In the genomic region with DNA sequence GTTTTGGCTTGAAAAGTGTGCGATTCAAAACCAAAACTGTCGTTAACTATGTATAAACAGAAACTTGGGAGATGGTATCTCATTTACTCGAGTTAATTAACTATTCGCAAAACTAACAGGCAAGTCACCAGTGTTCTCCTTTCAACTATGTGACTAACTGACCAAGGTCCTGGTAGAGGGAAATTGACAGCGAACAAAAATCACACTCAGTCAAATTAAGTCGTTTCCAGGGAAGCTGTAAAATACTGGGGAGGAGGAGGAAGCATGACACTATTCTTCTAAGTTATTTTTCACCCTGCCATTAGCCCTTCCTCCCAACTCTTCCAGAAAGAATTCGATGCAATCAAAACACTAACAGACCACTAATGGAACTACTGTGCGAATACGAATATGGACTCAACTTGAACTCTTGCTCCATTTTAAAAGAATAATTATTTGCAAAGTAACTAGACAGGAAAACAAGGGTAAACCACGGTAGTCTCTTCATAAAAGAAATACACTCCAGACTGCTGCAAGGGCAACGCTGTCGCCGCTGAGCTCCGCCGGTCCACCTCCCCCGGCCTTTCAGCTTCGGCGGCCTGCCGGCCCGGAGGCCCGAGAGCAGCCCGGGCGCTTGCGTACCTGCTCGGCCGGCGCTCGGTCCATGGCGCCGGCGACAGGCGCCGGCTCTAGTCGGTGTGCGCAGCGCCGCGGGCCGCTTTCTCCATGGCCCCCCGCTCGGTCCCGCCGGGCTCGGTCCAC, we compare ENCODE assay signal across 8 mouse cellular contexts. TPM values are rescaled to one million over a fixed set of nuclear protein-coding genes. Genes with fewer than 3 reads are reported as not detected.
DNase-seq lines count a peak whose midpoint lies in the region; ATAC-seq and TF ChIP-seq lines count a peak whose summit lies in the region.

No protein-coding gene starts in this region.

- 2% methylated on average over 44 of the region's 44 CpGs for WGBS in kidney, embryonic 15.5 days
- WGBS in bone marrow, adult 2 months = 1% methylated on average over 44 of the region's 44 CpGs
- 4% methylated on average over 44 of the region's 44 CpGs for WGBS in hindbrain, embryonic 13.5 days
- 4% methylated on average over 44 of the region's 44 CpGs for WGBS in midbrain, embryonic 15.5 days

- peak; percentile 5; the same call in 1 of the 2 replicates for ATAC-seq in kidney, embryonic 15.5 days (replicated peaks; ENCODE audit: low FRiP score)
- peak; percentile 33 for ATAC-seq in hindbrain, embryonic 13.5 days (ENCODE audit: low FRiP score)
- ATAC-seq in midbrain, embryonic 15.5 days (replicated peaks) = peak; percentile 22; the same call in 1 of the 2 replicates

- no peak for TF ChIP-seq CTCF in bone marrow, adult 2 months (IDR thresholded peaks at IDR 0.05; ENCODE audit: control insufficient read depth, insufficient read depth, low read length)

- DNase-seq in kidney, adult 8-10 months = no peak
- no peak for DNase-seq in right cerebral cortex, postnatal 25 days
- no peak for DNase-seq in cerebellum, postnatal 10 days
- DNase-seq in adrenal gland, postnatal 25 days = no peak

- H3K9me3 ChIP-seq in kidney, embryonic 15.5 days (replicated peaks) = no peaks in the 10 kb centered on the region
- no peaks in the 10 kb centered on the region for H3K9me3 ChIP-seq in hindbrain, embryonic 13.5 days
- H3K9me3 ChIP-seq in midbrain, embryonic 15.5 days = no peaks in the 10 kb centered on the region

- 0 out of 2 replicates have a peak, but pooled peaks cover 6% of the 10 kb centered on the region for H3K36me3 ChIP-seq in kidney, embryonic 15.5 days
- H3K36me3 ChIP-seq in hindbrain, embryonic 13.5 days = no peaks in the 10 kb centered on the region
- no peaks in the 10 kb centered on the region for H3K36me3 ChIP-seq in midbrain, embryonic 15.5 days (replicated peaks)

- H3K4me3 ChIP-seq in kidney, embryonic 15.5 days (replicated peaks) = peak overlapping the region; percentile 97
- peak overlapping the region; percentile 75 for H3K4me3 ChIP-seq in bone marrow, adult 2 months (replicated peaks; ENCODE audit: control insufficient read depth, low read depth, low read length)
- H3K4me3 ChIP-seq in hindbrain, embryonic 13.5 days = peak overlapping the region; percentile 79
- peak overlapping the region; percentile 63 for H3K4me3 ChIP-seq in midbrain, embryonic 15.5 days

- H3K27me3 ChIP-seq in kidney, embryonic 15.5 days = no peaks in the 10 kb centered on the region
- 0 out of 2 replicates have a peak, but pooled peaks cover 4% of the 10 kb centered on the region for H3K27me3 ChIP-seq in hindbrain, embryonic 13.5 days
- no peaks in the 10 kb centered on the region for H3K27me3 ChIP-seq in midbrain, embryonic 15.5 days (replicated peaks)

- TF ChIP-seq POLR2A in bone marrow, adult 2 months (IDR thresholded peaks at IDR 0.05; ENCODE audit: borderline replicate concordance, control insufficient read depth, low read depth, low read length) = no peak

- peak overlapping the region; percentile 63 for H3K4me2 ChIP-seq in kidney, embryonic 15.5 days
- H3K4me2 ChIP-seq in hindbrain, embryonic 13.5 days = peak overlapping the region; percentile 67
- peak overlapping the region; percentile 68 for H3K4me2 ChIP-seq in midbrain, embryonic 15.5 days

- peak overlapping the region; percentile 93 for H3K27ac ChIP-seq in kidney, embryonic 15.5 days
- H3K27ac ChIP-seq in bone marrow, adult 2 months (ENCODE audit: control insufficient read depth, insufficient read depth, low read depth, low read length, poor library complexity) = peak overlapping the region; percentile 73; the same call in 1 of the 2 replicates
- peak overlapping the region; percentile 88 for H3K27ac ChIP-seq in hindbrain, embryonic 13.5 days
- H3K27ac ChIP-seq in midbrain, embryonic 15.5 days = peak overlapping the region; percentile 77

- H3K4me1 ChIP-seq in kidney, embryonic 15.5 days = peaks cover 39% of the 10 kb centered on the region
- no peaks in the 10 kb centered on the region for H3K4me1 ChIP-seq in bone marrow, adult 2 months (ENCODE audit: control insufficient read depth, insufficient read depth, low read length)
- peaks cover 37% of the 10 kb centered on the region for H3K4me1 ChIP-seq in hindbrain, embryonic 13.5 days (replicated peaks)
- H3K4me1 ChIP-seq in midbrain, embryonic 15.5 days = peaks cover 25% of the 10 kb centered on the region

- peak overlapping the region; percentile 89 for H3K9ac ChIP-seq in kidney, embryonic 15.5 days
- peak overlapping the region; percentile 91 for H3K9ac ChIP-seq in hindbrain, embryonic 13.5 days
- peak overlapping the region; percentile 70 for H3K9ac ChIP-seq in midbrain, embryonic 15.5 days

RNA-seq across cellular contexts. Expression of a gene that starts 0.5 kb away (rescaled TPM):
- 19.0 and 19.6 TPM in 2 replicates for polyA plus RNA-seq in kidney, embryonic 15.5 days (2015; fragmentation: Nextera tagmentation; extraction: Ambion mirVana)
- 14.1 and 14.3 TPM in 2 replicates for polyA plus RNA-seq in bone marrow, adult 2 months (2011; ENCODE audit: insufficient read depth, insufficient read length, low replicate concordance, missing spikeins)
- 28.8 and 29.3 TPM in 2 replicates for polyA plus RNA-seq in hindbrain, embryonic 13.5 days (2015; fragmentation: Nextera tagmentation; extraction: Ambion mirVana)
- 30.5 and 32.7 TPM in 2 replicates for polyA plus RNA-seq in midbrain, embryonic 15.5 days (2015; fragmentation: Nextera tagmentation; extraction: Ambion mirVana)
- total RNA-seq in adrenal gland, postnatal 25 days (2021) = 62.2 and 73.1 TPM in 2 replicates

RNA-seq across cellular contexts. Expression of a gene that starts 58.2 kb away (rescaled TPM):
- 1.2 and 1.3 TPM in 2 replicates for polyA plus RNA-seq in kidney, embryonic 15.5 days (2015; fragmentation: Nextera tagmentation; extraction: Ambion mirVana)
- 0.34 TPM in 1 of 2 replicates, not detected in the other for polyA plus RNA-seq in bone marrow, adult 2 months (2011; ENCODE audit: insufficient read depth, insufficient read length, low replicate concordance, missing spikeins)
- 2.8 and 3.0 TPM in 2 replicates for polyA plus RNA-seq in hindbrain, embryonic 13.5 days (2015; fragmentation: Nextera tagmentation; extraction: Ambion mirVana)
- polyA plus RNA-seq in midbrain, embryonic 15.5 days (2015; fragmentation: Nextera tagmentation; extraction: Ambion mirVana) = 3.6 and 3.7 TPM in 2 replicates
- total RNA-seq in adrenal gland, postnatal 25 days (2021) = 3.3 and 3.4 TPM in 2 replicates
